ENCODE assay signal across 14 mouse cellular contexts in the genomic region with DNA sequence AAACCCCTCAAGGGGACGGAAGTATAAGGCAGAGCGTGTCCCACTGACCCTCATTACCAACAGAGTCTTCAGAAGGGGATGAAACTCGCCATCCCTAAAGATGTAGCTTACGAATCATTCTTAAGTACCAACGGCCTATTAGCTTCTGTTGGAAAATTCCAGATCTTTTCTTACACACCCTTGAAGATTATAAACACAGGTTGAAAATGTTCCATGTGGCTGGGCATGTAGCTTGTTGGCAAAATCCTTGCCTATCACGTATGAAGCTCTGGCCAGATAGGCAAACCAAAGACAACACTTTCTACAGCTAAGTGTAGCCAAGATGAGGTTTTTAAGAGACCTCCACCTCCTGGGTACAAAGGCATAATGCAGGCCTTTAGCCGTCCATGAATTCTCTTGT.
DNase-seq lines count a peak whose midpoint lies in the region; ATAC-seq and TF ChIP-seq lines count a peak whose summit lies in the region.
"Had no signal": no experiment of that assay in that cellular context is flagged by ENCODE, and none has a peak within 500 bp of the region (broad histone marks: within the 10 kb centered on the region; RNA-seq: fewer than 3 reads in every experiment).

No protein-coding gene starts in this region.

- ATAC-seq in forebrain, embryonic 14.5 days, result no peak
- ATAC-seq in hindbrain, embryonic 15.5 days (ENCODE audit: low FRiP score, low read depth), result no peak
- ATAC-seq in liver, embryonic 13.5 days (ENCODE audit: low read depth), result no peak
- ATAC-seq in liver, postnatal 0 days, result no peak
- ATAC-seq: midbrain, embryonic 16.5 days had no signal

- no peaks in the 10 kb centered on the region for H3K36me3 ChIP-seq in forebrain, embryonic 10.5 days (replicated peaks)
- H3K36me3 ChIP-seq in forebrain, embryonic 14.5 days (ENCODE audit: control insufficient read depth, insufficient read depth, low read length), result no peaks in the 10 kb centered on the region
- no peaks in the 10 kb centered on the region for H3K36me3 ChIP-seq in hindbrain, embryonic 15.5 days
- no peaks in the 10 kb centered on the region for H3K36me3 ChIP-seq in hindbrain, embryonic 10.5 days
- no peaks in the 10 kb centered on the region for H3K36me3 ChIP-seq in liver, embryonic 13.5 days
- no peaks in the 10 kb centered on the region for H3K36me3 ChIP-seq in liver, postnatal 0 days (replicated peaks; ENCODE audit: insufficient read depth, low read length)
- no peaks in the 10 kb centered on the region for H3K36me3 ChIP-seq in small intestine, adult 2 months (ENCODE audit: control insufficient read depth, insufficient read depth, low read length)
- H3K36me3 ChIP-seq: neural tube, embryonic 12.5 days had no signal

- peaks cover 33% of the 10 kb centered on the region for H3K4me1 ChIP-seq in forebrain, embryonic 10.5 days
- H3K4me1 ChIP-seq in forebrain, embryonic 14.5 days (ENCODE audit: control insufficient read depth, insufficient read depth, low read length), result no peaks in the 10 kb centered on the region
- peaks cover 10% of the 10 kb centered on the region; the same call in 1 of the 2 replicates for H3K4me1 ChIP-seq in hindbrain, embryonic 15.5 days (replicated peaks)
- H3K4me1 ChIP-seq in hindbrain, embryonic 10.5 days (replicated peaks), result peaks cover 13% of the 10 kb centered on the region
- peaks cover 3% of the 10 kb centered on the region; the same call in 1 of the 2 replicates for H3K4me1 ChIP-seq in liver, embryonic 13.5 days (replicated peaks)
- H3K4me1 ChIP-seq in liver, postnatal 0 days (ENCODE audit: insufficient read depth), result peaks cover 8% of the 10 kb centered on the region; the same call in 1 of the 2 replicates
- H3K4me1 ChIP-seq in small intestine, adult 2 months (ENCODE audit: control insufficient read depth, insufficient read depth, insufficient read length, low read length), result peaks cover 8% of the 10 kb centered on the region

- 87% methylated on average over 7 of the region's 7 CpGs for whole genome bisulfite sequencing in forebrain, embryonic 10.5 days
- WGBS in forebrain, embryonic 14.5 days, result 88% methylated on average over 7 of the region's 7 CpGs
- WGBS in hindbrain, embryonic 15.5 days, result 90% methylated on average over 7 of the region's 7 CpGs
- WGBS in hindbrain, embryonic 10.5 days, result 81% methylated on average over 7 of the region's 7 CpGs
- WGBS in liver, embryonic 13.5 days (ENCODE audit: insufficient replicate concordance), result 61% methylated on average over 7 of the region's 7 CpGs
- 68% methylated on average over 7 of the region's 7 CpGs for WGBS in liver, postnatal 0 days (ENCODE audit: insufficient replicate concordance)
- 82% methylated on average over 7 of the region's 7 CpGs for WGBS in small intestine, adult 2 months

- no peaks in the 10 kb centered on the region for H3K27me3 ChIP-seq in forebrain, embryonic 10.5 days (ENCODE audit: poor library complexity, severe bottlenecking)
- no peaks in the 10 kb centered on the region for H3K27me3 ChIP-seq in forebrain, embryonic 14.5 days (replicated peaks; ENCODE audit: control insufficient read depth, insufficient read depth, low read length)
- H3K27me3 ChIP-seq in hindbrain, embryonic 15.5 days, result no peaks in the 10 kb centered on the region
- no peaks in the 10 kb centered on the region for H3K27me3 ChIP-seq in hindbrain, embryonic 10.5 days (ENCODE audit: insufficient read depth, poor library complexity, severe bottlenecking)
- H3K27me3 ChIP-seq in liver, embryonic 13.5 days, result no peaks in the 10 kb centered on the region
- H3K27me3 ChIP-seq in liver, postnatal 0 days (ENCODE audit: insufficient read depth, low read length), result no peaks in the 10 kb centered on the region
- no peaks in the 10 kb centered on the region for H3K27me3 ChIP-seq in small intestine, adult 2 months (ENCODE audit: control insufficient read depth, insufficient read depth, low read length)
- H3K27me3 ChIP-seq: neural tube, embryonic 12.5 days had no signal

- no peak overlapping the region for H3K4me2 ChIP-seq in forebrain, embryonic 14.5 days (ENCODE audit: low read length)
- 0 out of 2 replicates have a peak overlapping the region, but pooled peaks have one; percentile 25 for H3K4me2 ChIP-seq in hindbrain, embryonic 15.5 days
- 0 out of 2 replicates have a peak overlapping the region, but pooled peaks have one; percentile 30 for H3K4me2 ChIP-seq in liver, embryonic 13.5 days
- no peak overlapping the region for H3K4me2 ChIP-seq in liver, postnatal 0 days (ENCODE audit: low read depth, low read length)

- TF ChIP-seq CTCF in liver, postnatal 0 days (IDR thresholded peaks at IDR 0.05; ENCODE audit: low read depth), result no peak
- TF ChIP-seq CTCF in small intestine, adult 2 months (IDR thresholded peaks at IDR 0.05; ENCODE audit: extremely low read depth, insufficient read length, insufficient replicate concordance, low read depth, low read length), result no peak

- H3K4me3 ChIP-seq in forebrain, embryonic 10.5 days, result no peak overlapping the region
- H3K4me3 ChIP-seq in forebrain, embryonic 14.5 days (ENCODE audit: low read depth, low read length), result no peak overlapping the region
- H3K4me3 ChIP-seq in hindbrain, embryonic 15.5 days, result no peak overlapping the region
- no peak overlapping the region for H3K4me3 ChIP-seq in hindbrain, embryonic 10.5 days
- no peak overlapping the region for H3K4me3 ChIP-seq in liver, embryonic 13.5 days (replicated peaks)
- H3K4me3 ChIP-seq in liver, postnatal 0 days (ENCODE audit: low read depth, low read length), result no peak overlapping the region
- H3K4me3 ChIP-seq in small intestine, adult 2 months (ENCODE audit: low read depth, low read length), result no peak overlapping the region
- H3K4me3 ChIP-seq: erythroblast, embryonic 14.5 days; neural tube, embryonic 12.5 days had no signal

- TF ChIP-seq EP300 in liver, postnatal 0 days (IDR thresholded peaks at IDR 0.05; ENCODE audit: low read depth), result no peak

- H3K27ac ChIP-seq in forebrain, embryonic 10.5 days, result peak overlapping the region; percentile 51; the same call in 1 of the 2 replicates
- no peak overlapping the region for H3K27ac ChIP-seq in forebrain, embryonic 14.5 days (ENCODE audit: low read depth, low read length)
- no peak overlapping the region for H3K27ac ChIP-seq in hindbrain, embryonic 15.5 days (replicated peaks)
- no peak overlapping the region for H3K27ac ChIP-seq in hindbrain, embryonic 10.5 days
- H3K27ac ChIP-seq in liver, embryonic 13.5 days, result no peak overlapping the region
- H3K27ac ChIP-seq in liver, postnatal 0 days (ENCODE audit: low read depth), result no peak overlapping the region
- peak overlapping the region; percentile 7; the same call in 1 of the 2 replicates for H3K27ac ChIP-seq in small intestine, adult 2 months (ENCODE audit: insufficient read depth, low read depth, low read length)
- H3K27ac ChIP-seq: neural tube, embryonic 12.5 days had no signal

- H3K9me3 ChIP-seq in forebrain, embryonic 10.5 days, result no peaks in the 10 kb centered on the region
- no peaks in the 10 kb centered on the region for H3K9me3 ChIP-seq in forebrain, embryonic 14.5 days (replicated peaks; ENCODE audit: control insufficient read depth, low read length)
- no peaks in the 10 kb centered on the region for H3K9me3 ChIP-seq in hindbrain, embryonic 15.5 days
- no peaks in the 10 kb centered on the region for H3K9me3 ChIP-seq in hindbrain, embryonic 10.5 days
- no peaks in the 10 kb centered on the region for H3K9me3 ChIP-seq in liver, embryonic 13.5 days (replicated peaks)
- H3K9me3 ChIP-seq in liver, postnatal 0 days (ENCODE audit: low read length), result no peaks in the 10 kb centered on the region
- H3K9me3 ChIP-seq: neural tube, embryonic 12.5 days had no signal

- no peak overlapping the region for H3K9ac ChIP-seq in forebrain, embryonic 14.5 days (ENCODE audit: low read length)
- H3K9ac ChIP-seq in hindbrain, embryonic 15.5 days, result no peak overlapping the region
- no peak overlapping the region for H3K9ac ChIP-seq in liver, embryonic 13.5 days
- no peak overlapping the region for H3K9ac ChIP-seq in liver, postnatal 0 days (replicated peaks)
- H3K9ac ChIP-seq: neural tube, embryonic 12.5 days had no signal

- no peak for TF ChIP-seq POLR2A in small intestine, adult 2 months (IDR thresholded peaks at IDR 0.05; ENCODE audit: low read depth, low read length)

- no peak for DNase-seq in forebrain, embryonic 10.5 days (ENCODE audit: extremely low spot score, low spot score)
- DNase-seq in forebrain, embryonic 14.5 days (ENCODE audit: low spot score), result no peak
- no peak for DNase-seq in hindbrain, embryonic 10.5 days (ENCODE audit: low spot score)
- DNase-seq in liver, embryonic 13.5 days, result no peak
- DNase-seq in liver, postnatal 0 days, result no peak
- DNase-seq in layer of hippocampus, adult 18-20 months (ENCODE audit: low spot score in 2 of 2), result no peak
- DNase-seq: adrenal gland, adult 2 months; cerebellum, postnatal 36 days; retina, postnatal 1 day had no signal

Comparison
In these comparisons a context has a peak if more than half of its experiments do, and no peak if none do; other contexts are left out.
1. H3K27ac ChIP-seq: peak in forebrain, embryonic 10.5 days (single experiment) and small intestine, adult 2 months (single experiment); none in forebrain, embryonic 14.5 days (single experiment), hindbrain, embryonic 15.5 days (single experiment), hindbrain, embryonic 10.5 days (single experiment), liver, embryonic 13.5 days (single experiment) and liver, postnatal 0 days (single experiment).
2. H3K4me2 ChIP-seq: peak in hindbrain, embryonic 15.5 days (single experiment) and liver, embryonic 13.5 days (single experiment); none in forebrain, embryonic 14.5 days (single experiment) and liver, postnatal 0 days (single experiment).